Mouse (Mus musculus): ENCODE data around the gene E030025P04Rik. TPM values are rescaled to one million over a fixed set of nuclear protein-coding genes. Genes with fewer than 3 reads are reported as not detected.

The E030025P04Rik gene
- not detected in 2 replicates for polyA plus RNA-seq (2015; fragmentation: Nextera tagmentation; extraction: Ambion mirVana)

DNA sequence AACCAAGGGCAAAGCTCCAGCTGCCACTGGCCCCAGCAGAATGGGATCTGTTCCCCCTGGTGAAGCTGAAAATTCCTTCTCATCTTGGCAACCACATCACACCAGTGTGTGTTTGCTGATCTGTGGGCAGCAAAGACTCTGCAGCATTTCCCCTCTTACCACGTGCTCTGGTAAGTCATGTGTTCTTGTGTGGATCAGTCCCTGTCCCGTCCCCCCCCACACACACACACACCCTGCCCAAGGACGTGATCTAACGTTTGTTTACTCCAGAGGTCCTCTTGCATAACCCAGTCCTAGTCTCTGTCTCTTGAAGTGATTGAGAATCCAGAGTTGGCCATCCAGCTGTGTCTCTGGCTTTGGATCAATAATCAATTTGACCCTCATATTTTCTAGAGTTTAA, at the start of gene E030025P04Rik:
Gene E030025P04Rik, minus strand, starts transcription at position 134 of the 400 bp plus-strand sequence.
- Histone ChIP-seq H3K9ac (no peak within 1 kb of the TSS), H3K27ac (replicated peaks) (no peak within 1 kb of the TSS), H3K4me2 (no peak within 1 kb of the TSS), H3K4me1 (no peaks in the 10 kb centered on the region), H3K36me3 (no peaks in the 10 kb centered on the region), H3K4me3 (no peak within 1 kb of the TSS), H3K27me3 (replicated peaks) (0 out of 2 replicates have a peak, but pooled peaks cover 6% of the 10 kb centered on the region), H3K9me3 (no peaks in the 10 kb centered on the region)
- 61% methylated on average over 4 of the region's 4 CpGs for whole genome bisulfite sequencing
- no peak for ATAC-seq (ENCODE audit: extremely low read depth, insufficient number of reproducible peaks, low FRiP score, low TSS enrichment)

DNA sequence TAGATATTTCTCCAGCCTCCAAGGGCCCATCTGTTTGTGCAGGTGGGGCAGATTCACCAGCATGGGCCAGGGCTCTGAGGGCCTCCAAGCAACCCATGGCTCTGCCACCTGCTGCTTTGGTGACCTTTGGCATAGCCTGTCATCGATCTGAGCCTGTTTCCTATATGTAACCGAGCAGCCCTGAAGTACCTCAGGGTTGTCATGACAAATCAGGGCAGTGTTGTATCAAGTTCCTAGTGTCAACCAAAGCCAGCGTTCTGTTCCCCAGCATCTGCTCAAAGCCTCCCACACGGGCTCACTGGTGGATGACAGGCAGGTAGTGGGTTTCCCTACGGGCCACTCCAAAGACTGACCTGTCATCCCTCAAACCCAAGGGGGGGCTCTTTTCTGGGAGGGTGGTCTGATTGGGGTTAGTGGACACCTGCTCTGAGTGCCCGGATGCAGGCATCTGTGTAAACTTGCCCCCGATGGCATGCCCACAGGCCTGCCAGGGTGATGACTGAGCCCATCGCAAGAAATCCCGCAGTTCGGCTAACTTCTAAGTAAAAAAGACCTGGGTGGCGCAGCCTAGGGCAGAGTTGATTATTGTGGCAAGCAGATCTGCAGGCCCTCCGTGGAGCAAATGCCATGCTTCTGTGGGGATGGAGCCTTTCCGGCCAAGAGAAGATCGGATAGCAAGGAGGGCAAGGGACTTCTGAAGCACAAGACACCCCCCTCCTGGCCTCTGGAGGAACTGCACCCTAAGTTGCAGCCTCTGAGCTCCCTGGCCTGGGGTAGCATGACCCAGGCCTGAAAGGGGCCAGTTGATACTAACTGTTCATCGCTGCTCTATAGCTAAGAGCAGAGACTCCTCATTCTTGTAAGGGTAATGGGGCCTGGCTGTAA, 48.7 kb upstream of the E030025P04Rik start:
- H3K27me3 ChIP-seq (replicated peaks) = peaks cover 12% of the 10 kb centered on the region; the same call in 1 of the 2 replicates
- no peak overlapping the region for H3K9ac ChIP-seq
- ATAC-seq (ENCODE audit: extremely low read depth, insufficient number of reproducible peaks, low FRiP score, low TSS enrichment) = no peak
- H3K4me3 ChIP-seq = no peak overlapping the region
- no peaks in the 10 kb centered on the region for H3K9me3 ChIP-seq
- no peak overlapping the region for H3K27ac ChIP-seq (replicated peaks)
- no peaks in the 10 kb centered on the region for H3K36me3 ChIP-seq
- 48% methylated on average over 15 of the region's 15 CpGs for WGBS
- no peak overlapping the region for H3K4me2 ChIP-seq
- no peaks in the 10 kb centered on the region for H3K4me1 ChIP-seq

DNA sequence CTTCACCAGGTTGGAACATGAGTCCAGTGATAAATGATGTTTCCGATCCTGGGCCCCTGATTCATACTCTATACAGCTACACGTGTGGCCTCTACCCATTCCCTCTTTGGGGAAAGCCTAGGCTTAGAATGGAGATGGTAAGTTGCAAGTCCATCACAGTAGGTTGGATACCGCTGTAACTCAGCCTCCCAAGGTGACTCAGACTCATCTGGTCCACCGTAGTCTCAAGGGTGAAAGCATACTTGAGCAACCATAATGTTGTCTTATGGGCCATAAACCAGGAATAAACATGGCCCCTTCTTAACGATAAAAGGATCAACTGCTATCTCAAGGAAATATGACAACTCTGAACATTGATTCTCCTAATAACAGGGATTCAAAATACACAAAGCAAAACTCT, 44.1 kb upstream of the E030025P04Rik start:
- Histone ChIP-seq H3K27ac (replicated peaks) (no peak overlapping the region), H3K9me3 (no peaks in the 10 kb centered on the region), H3K4me1 (no peaks in the 10 kb centered on the region), H3K27me3 (replicated peaks) (peaks cover 6% of the 10 kb centered on the region; the same call in 1 of the 2 replicates), H3K4me3 (no peak overlapping the region), H3K9ac (no peak overlapping the region), H3K36me3 (no peaks in the 10 kb centered on the region), H3K4me2 (no peak overlapping the region)
- no peak for ATAC-seq (ENCODE audit: extremely low read depth, insufficient number of reproducible peaks, low FRiP score, low TSS enrichment)
- WGBS = 86% methylated on average over 5 of the region's 5 CpGs

DNA sequence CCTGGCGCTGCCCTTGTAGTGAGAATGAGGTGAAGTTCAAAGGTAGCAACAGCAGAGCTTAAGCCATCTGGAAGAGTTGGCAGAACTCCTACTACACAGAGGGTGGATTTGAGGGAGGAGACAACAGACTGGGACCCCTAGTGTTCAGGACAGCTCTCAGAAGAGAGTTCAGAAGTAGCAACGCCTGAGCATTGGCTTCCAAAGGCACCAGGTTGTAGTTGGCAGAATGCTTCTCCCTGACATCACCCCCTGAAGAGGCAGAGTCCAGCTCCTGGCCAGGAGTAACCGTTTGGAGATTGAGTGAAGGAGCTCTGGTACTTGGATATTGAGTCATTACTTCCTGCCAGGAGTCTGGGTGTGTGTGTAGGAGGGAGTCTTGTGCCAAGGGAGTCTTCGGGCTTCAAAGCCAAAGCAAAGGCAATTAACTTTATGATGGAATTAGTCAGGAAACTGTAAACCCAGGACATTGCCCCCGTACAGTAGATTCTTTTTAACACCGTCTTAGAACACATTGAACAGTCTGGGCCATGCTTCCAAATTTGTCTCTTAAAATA, 43.5 kb upstream of the E030025P04Rik start:
- H3K9ac ChIP-seq = no peak overlapping the region
- no peaks in the 10 kb centered on the region for H3K36me3 ChIP-seq
- no peak for ATAC-seq (ENCODE audit: extremely low read depth, insufficient number of reproducible peaks, low FRiP score, low TSS enrichment)
- 66% methylated on average over 6 of the region's 6 CpGs for WGBS
- no peak overlapping the region for H3K4me2 ChIP-seq
- H3K27me3 ChIP-seq (replicated peaks) = peaks cover 2% of the 10 kb centered on the region; the same call in 1 of the 2 replicates
- no peaks in the 10 kb centered on the region for H3K4me1 ChIP-seq
- no peak overlapping the region for H3K4me3 ChIP-seq
- no peaks in the 10 kb centered on the region for H3K9me3 ChIP-seq
- no peak overlapping the region for H3K27ac ChIP-seq (replicated peaks)

DNA sequence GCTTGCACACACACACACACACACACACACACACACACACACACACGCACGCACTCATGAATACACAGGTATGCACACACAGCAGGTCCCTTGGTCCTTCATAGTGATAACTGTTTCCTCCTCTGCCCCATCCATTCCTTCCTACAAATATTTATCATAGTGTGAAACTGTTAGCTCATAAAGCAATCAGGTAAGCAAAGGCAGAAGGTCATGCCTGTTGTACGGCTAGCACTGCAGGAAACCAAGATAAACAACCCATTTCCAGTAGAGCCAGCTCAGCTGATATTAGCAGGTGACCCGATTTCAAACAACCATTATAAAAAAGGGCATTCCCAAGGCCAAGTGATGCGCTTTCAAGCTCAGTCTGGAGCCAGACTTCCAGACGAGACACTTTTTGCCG, 36.9 kb upstream of the E030025P04Rik start:
- Histone ChIP-seq H3K9ac (no peak overlapping the region), H3K9me3 (no peaks in the 10 kb centered on the region), H3K36me3 (no peaks in the 10 kb centered on the region), H3K27ac (replicated peaks) (no peak overlapping the region), H3K27me3 (replicated peaks) (0 out of 2 replicates have a peak, but pooled peaks cover 4% of the 10 kb centered on the region), H3K4me2 (no peak overlapping the region), H3K4me3 (no peak overlapping the region), H3K4me1 (peaks cover 8% of the 10 kb centered on the region)
- ATAC-seq (ENCODE audit: extremely low read depth, insufficient number of reproducible peaks, low FRiP score, low TSS enrichment) = no peak
- 68% methylated on average over 7 of the region's 7 CpGs for WGBS

DNA sequence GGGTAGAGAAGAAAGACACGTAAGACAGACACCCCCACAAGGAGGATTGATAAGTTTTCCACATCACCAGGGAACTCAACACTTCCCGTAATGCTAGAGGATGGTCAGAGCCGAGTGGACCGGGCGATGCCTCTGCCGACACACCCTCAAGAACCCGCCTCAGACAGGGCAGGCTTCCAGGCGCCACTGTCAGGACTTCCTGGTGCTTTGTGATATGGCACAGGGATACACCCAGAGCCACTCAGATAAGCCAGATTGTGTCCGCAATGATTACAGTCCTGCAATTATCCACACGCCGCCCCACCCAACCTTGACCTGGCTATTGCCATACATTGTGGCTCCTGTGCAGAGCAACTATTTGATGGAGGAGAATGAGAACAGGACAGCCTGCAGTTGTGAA, 36.1 kb upstream of the E030025P04Rik start:
- Histone ChIP-seq H3K9me3 (no peaks in the 10 kb centered on the region), H3K4me3 (no peak overlapping the region), H3K36me3 (no peaks in the 10 kb centered on the region), H3K4me2 (no peak overlapping the region), H3K9ac (no peak overlapping the region), H3K4me1 (peaks cover 8% of the 10 kb centered on the region), H3K27ac (replicated peaks) (no peak overlapping the region), H3K27me3 (replicated peaks) (0 out of 2 replicates have a peak, but pooled peaks cover 4% of the 10 kb centered on the region)
- WGBS = 38% methylated on average over 11 of the region's 11 CpGs
- no peak; the same call in 1 of the 2 replicates for ATAC-seq (ENCODE audit: extremely low read depth, insufficient number of reproducible peaks, low FRiP score, low TSS enrichment)

DNA sequence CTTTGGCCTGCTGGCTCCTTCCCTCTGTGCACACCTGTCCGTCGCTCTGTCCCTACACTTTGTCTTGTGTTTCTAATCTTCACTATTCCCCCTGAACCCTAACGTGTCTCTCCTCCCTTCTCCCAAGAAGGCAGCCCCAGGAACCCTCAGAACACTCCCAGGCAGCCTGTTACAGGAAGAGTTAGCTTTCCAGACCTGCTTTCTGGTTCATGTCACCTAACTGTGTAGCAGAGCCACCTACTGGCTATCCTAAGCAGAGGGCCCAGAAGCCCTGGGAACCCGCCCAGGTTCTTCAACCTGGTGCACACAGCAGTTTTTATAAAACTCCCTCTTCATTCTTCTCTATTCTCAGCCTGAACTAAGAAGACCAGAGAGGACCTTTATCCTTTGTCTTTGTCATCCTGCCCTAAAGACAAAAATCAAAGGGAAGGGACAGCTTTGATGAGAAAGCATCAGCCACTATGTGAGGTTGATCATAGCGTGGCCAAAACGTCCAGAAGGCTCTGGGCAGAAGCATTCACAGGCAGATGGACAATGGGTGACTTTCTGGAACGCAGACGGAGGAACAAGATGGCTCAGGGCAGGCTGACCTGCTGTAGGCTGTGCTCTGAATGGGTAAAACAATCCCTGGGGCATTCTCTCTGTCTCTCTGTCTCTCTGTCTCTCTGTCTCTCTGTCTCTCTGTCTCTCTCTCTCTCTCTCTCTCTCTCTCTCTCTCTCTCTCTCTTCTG, 34.8 kb upstream of the E030025P04Rik start:
- Histone ChIP-seq H3K9ac (no peak overlapping the region), H3K4me2 (no peak overlapping the region), H3K27ac (replicated peaks) (no peak overlapping the region), H3K4me1 (peaks cover 8% of the 10 kb centered on the region), H3K9me3 (no peaks in the 10 kb centered on the region), H3K4me3 (no peak overlapping the region), H3K36me3 (no peaks in the 10 kb centered on the region), H3K27me3 (replicated peaks) (0 out of 2 replicates have a peak, but pooled peaks cover 4% of the 10 kb centered on the region)
- WGBS = 54% methylated on average over 8 of the region's 8 CpGs
- no peak for ATAC-seq (ENCODE audit: extremely low read depth, insufficient number of reproducible peaks, low FRiP score, low TSS enrichment)

DNA sequence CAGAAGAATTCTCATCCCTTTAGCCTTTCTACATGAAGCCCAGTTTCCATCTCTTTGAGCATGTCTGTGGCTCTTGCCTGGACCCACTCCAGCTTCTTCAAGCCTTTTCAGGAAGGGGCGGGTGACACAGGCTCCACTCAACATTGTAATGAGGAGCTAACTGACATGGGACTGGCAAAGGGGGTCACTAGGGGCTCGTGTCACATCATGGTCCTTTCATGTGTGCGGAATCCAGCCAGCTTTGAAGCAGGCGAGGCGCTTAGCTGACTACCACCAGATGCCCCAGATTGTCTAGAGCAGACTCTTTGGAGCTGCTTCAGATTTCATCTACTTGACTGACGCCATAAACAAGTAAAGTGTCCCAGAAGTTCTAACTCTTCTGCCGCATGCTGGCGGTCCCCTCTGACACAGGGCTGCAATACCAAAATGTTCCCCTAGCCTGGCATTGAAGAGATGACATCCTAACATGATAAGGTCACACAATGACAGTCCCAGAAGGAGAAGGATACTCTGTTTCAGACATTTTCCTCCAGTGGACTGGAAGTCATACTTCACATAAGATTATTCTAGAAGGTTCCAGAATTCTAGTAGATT, 31.3 kb upstream of the E030025P04Rik start:
- H3K27me3 ChIP-seq (replicated peaks) = 0 out of 2 replicates have a peak, but pooled peaks cover 4% of the 10 kb centered on the region
- 81% methylated on average over 8 of the region's 8 CpGs for WGBS
- H3K27ac ChIP-seq (replicated peaks) = no peak overlapping the region
- no peaks in the 10 kb centered on the region for H3K36me3 ChIP-seq
- H3K9ac ChIP-seq = no peak overlapping the region
- no peak for ATAC-seq (ENCODE audit: extremely low read depth, insufficient number of reproducible peaks, low FRiP score, low TSS enrichment)
- no peak overlapping the region for H3K4me2 ChIP-seq
- peaks cover 5% of the 10 kb centered on the region for H3K4me1 ChIP-seq
- no peak overlapping the region for H3K4me3 ChIP-seq
- peaks cover 4% of the 10 kb centered on the region; the same call in 1 of the 2 replicates for H3K9me3 ChIP-seq

DNA sequence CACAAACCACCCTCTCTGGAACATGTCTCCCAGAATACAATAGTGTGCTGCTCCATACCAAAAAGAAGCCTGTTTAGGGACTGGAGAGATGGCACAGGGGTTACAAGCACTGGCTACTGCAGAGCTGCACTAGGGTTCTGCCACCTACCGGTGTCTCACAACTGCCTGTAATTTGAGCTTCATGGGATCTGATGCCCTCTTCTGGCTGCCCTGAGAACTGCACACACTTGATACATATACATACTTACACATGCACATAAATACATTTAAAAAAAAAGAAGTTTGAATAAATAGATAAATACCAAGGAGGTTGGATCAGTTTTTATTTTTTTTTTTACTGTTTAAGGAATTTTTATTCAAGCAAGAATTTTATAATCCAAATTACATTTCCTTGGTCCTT, 28.1 kb upstream of the E030025P04Rik start:
- 91% methylated on average over 1 of the region's 1 CpGs for WGBS
- Histone ChIP-seq H3K4me1 (no peaks in the 10 kb centered on the region), H3K27ac (replicated peaks) (no peak overlapping the region), H3K9ac (no peak overlapping the region), H3K4me3 (no peak overlapping the region), H3K9me3 (peaks cover 4% of the 10 kb centered on the region; the same call in 1 of the 2 replicates), H3K36me3 (no peaks in the 10 kb centered on the region), H3K4me2 (no peak overlapping the region), H3K27me3 (replicated peaks) (no peaks in the 10 kb centered on the region)
- ATAC-seq (ENCODE audit: extremely low read depth, insufficient number of reproducible peaks, low FRiP score, low TSS enrichment) = no peak

DNA sequence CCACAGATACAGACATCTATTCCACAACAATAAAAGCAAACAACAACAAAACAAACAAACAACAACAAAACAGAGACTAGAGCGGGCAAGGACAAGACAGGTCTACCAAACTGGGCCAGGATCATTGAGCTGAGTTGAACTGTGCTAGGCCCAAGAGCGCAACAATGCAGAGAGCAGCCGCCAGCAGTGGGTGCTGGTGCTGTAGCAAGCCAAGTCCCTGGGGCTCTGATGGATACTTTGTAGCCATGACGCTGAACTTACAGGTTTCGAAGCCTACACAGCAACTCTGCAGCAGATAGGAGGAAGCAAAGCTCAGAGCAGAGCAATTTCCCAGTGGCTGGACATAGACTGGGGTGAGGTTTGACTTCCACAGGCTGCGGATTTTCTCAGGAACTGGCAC, 26.6 kb upstream of the E030025P04Rik start:
- no peaks in the 10 kb centered on the region for H3K27me3 ChIP-seq (replicated peaks)
- H3K9ac ChIP-seq = no peak overlapping the region
- WGBS = 89% methylated on average over 6 of the region's 6 CpGs
- no peak overlapping the region for H3K4me2 ChIP-seq
- peaks cover 4% of the 10 kb centered on the region for H3K9me3 ChIP-seq
- no peak overlapping the region for H3K27ac ChIP-seq (replicated peaks)
- no peak for ATAC-seq (ENCODE audit: extremely low read depth, insufficient number of reproducible peaks, low FRiP score, low TSS enrichment)
- H3K36me3 ChIP-seq = no peaks in the 10 kb centered on the region
- H3K4me3 ChIP-seq = no peak overlapping the region
- no peaks in the 10 kb centered on the region for H3K4me1 ChIP-seq

DNA sequence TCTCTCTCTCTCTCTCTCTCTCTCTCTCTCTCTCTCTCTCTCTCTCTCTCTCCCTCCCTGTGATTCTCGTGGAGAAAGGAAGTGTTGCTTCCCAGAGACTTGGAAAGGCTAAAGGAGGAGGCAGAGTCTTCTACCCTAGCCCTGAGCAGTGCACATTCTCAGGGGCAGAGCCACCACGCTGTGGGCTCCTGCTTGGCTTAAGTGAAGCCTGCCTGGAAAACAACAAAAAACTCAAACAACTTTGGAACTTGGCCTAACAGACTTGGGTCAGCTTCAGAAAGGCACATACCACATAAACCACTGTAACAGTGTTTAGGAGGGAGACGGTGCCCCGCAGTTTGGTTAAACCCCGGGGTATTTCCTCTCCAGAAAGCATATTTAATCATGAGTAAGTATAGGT, 13.5 kb upstream of the E030025P04Rik start:
- no peak for ATAC-seq (ENCODE audit: extremely low read depth, insufficient number of reproducible peaks, low FRiP score, low TSS enrichment)
- Histone ChIP-seq H3K4me2 (no peak overlapping the region), H3K27me3 (replicated peaks) (0 out of 2 replicates have a peak, but pooled peaks cover 4% of the 10 kb centered on the region), H3K9ac (no peak overlapping the region), H3K36me3 (no peaks in the 10 kb centered on the region), H3K27ac (replicated peaks) (no peak overlapping the region), H3K9me3 (no peaks in the 10 kb centered on the region), H3K4me1 (no peaks in the 10 kb centered on the region), H3K4me3 (no peak overlapping the region)
- WGBS = 77% methylated on average over 4 of the region's 5 CpGs
